Mouse (Mus musculus) kidney, postnatal 0 days (tissue): Measurements from ENCODE around the gene Cript. TPM values are rescaled to one million over a fixed set of nuclear protein-coding genes. Genes with fewer than 3 reads are reported as not detected.

Experiments used
- ATAC-seq: fragments of 200-750 bp; cut with Nextera tagmentation; replicated peaks from 2 replicates; pipeline ENCODE4 v1.8.0; 2017; ENCODE audit warnings: low read depth, moderate number of reproducible peaks, moderate TSS enrichment, moderate library complexity; ENCODE audit not compliant: low FRiP score
- DNase-seq: peaks from one replicate; pipeline ENCODE4 v3.0.0-alpha.2; 2016; ENCODE audit warnings: low spot score
- H3K27ac ChIP-seq: fragments of 300-500 bp; sonication (generic); 2 replicates; pipeline ENCODE4 v1.5.1; 2014; ENCODE audit warnings: mild to moderate bottlenecking
- H3K27me3 ChIP-seq: fragments of 300-500 bp; sonication (generic); 2 replicates; pipeline ENCODE4 v1.6.1; 2014; ENCODE audit warnings: low read length, mixed read lengths; ENCODE audit not compliant: insufficient read depth
- H3K36me3 ChIP-seq: fragments of 300-500 bp; sonication (generic); 2 replicates; pipeline ENCODE4 v1.6.1; 2014; ENCODE audit warnings: low read length, mixed read lengths; ENCODE audit not compliant: insufficient read depth
- H3K4me1 ChIP-seq: fragments of 300-500 bp; sonication (generic); replicated peaks from 2 replicates; pipeline ENCODE4 v1.6.1; 2014; ENCODE audit warnings: antibody characterized with exemption, low read length, mixed read lengths; ENCODE audit not compliant: insufficient read depth
- H3K4me2 ChIP-seq: fragments of 300-500 bp; sonication (generic); 2 replicates; pipeline ENCODE4 v1.6.1; 2014; ENCODE audit warnings: mild to moderate bottlenecking, low read length, moderate library complexity, mixed read lengths
- H3K4me3 ChIP-seq: fragments of 300-500 bp; sonication (generic); replicated peaks from 2 replicates; pipeline ENCODE4 v1.5.1; 2014; ENCODE audit warnings: low read depth, low read length
- H3K9ac ChIP-seq: fragments of 300-500 bp; sonication (generic); 2 replicates; pipeline ENCODE4 v1.6.1; 2014; ENCODE audit warnings: low read depth, low read length
- H3K9me3 ChIP-seq: fragments of 300-500 bp; sonication (generic); replicated peaks from 2 replicates; pipeline ENCODE4 v1.6.1; 2016; ENCODE audit warnings: low read length, inconsistent platforms, mixed read lengths
- CTCF ChIP-seq: IDR thresholded peaks from 2 replicates; pipeline ENCODE4 v1.5.1; 2016; ENCODE audit warnings: antibody characterized with exemption, low read depth, mild to moderate bottlenecking, moderate library complexity
- WGBS: fragments of 180-500 bp; shearing (Covaris S2); extraction: QIAGEN DNeasy Blood & Tissue Kit; methylation state at CpG from one replicate; pipeline ENCODE4 v1.1.7; 2014; 5-methylcytosine and 5-hydroxymethylcytosine counted together
- polyA plus RNA-seq: library from polyadenylated mRNA; unstranded; fragments of >200 nt; fragmentation: Nextera tagmentation; extraction: Ambion mirVana; gene quantifications from 2 replicates; pipeline ENCODE4 v1.2.1, GENCODE M21; 2015

Cript gene
- polyA plus RNA-seq, 1 experiment from 2014 or later: 177 TPM

DNA sequence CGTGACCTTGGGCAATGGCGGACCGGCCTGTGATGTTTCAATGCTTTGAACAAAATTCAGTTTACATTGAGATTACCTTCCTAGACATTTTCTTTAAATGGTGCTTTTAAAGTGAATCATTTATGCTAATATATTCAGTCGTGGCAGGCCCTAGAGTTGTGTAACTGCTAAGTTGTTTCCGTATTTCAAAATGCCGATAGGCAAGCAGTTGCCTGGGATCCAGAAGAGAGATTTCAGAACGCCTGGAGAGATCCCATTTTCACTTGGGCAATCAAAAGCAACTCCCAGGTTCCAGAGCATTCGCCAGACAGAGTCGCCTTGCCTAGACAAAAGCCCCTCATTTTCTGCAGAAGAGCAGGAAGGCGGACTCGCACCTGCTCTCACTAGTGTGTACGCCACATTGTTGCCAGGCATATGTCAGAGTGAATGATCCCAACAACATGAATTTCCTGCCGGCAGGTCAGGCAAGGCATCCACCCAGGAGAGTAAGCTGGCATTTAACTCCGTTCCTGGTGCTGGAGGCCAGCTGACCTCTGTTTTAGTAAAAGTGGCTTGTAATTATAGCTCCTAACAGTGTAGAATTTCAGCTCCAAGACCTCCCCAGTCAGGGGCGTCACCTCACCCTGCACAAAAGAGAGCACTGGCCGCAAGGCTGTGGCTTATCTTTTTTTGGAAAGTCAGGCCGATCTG, 38.8 kb upstream of the Cript start:
- no peaks in the 10 kb centered on the region for H3K27me3 ChIP-seq
- TF ChIP-seq CTCF: no peak
- H3K9ac ChIP-seq: 0 out of 2 replicates have a peak overlapping the region, but pooled peaks have one; percentile 14
- peak overlapping the region; percentile 14; the same call in 1 of the 2 replicates for H3K4me2 ChIP-seq
- H3K9me3 ChIP-seq: no peaks in the 10 kb centered on the region
- DNase-seq: peak; percentile 39
- H3K4me1 ChIP-seq: peaks cover 7% of the 10 kb centered on the region; the same call in 1 of the 2 replicates
- 45% methylated on average over 17 of the region's 17 CpGs for WGBS
- H3K27ac ChIP-seq: peak overlapping the region; percentile 38; the same call in 1 of the 2 replicates
- no peak overlapping the region for H3K4me3 ChIP-seq
- no peak for ATAC-seq
- no peaks in the 10 kb centered on the region for H3K36me3 ChIP-seq

DNA sequence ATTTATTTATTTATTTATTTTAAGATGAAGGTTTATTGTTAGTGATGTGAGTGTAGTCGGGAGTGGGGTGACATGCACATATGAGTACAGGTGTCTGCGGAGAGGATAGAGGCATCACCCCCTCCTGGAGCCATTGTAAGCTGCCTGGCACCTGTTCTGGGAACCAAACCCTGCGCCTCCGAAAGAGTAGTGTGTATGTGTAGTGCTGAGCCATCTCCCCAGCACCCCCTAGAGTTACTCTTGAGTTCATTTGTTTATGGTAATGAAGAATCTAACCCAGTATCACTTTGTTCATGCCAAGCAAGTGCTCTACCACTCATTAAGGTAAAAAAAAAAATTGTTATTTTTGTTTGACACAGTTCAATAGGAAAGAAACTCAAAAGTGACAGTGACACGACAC, 37.2 kb upstream of the Cript start:
- Histone ChIP-seq H3K4me3 (no peak overlapping the region), H3K27me3 (no peaks in the 10 kb centered on the region), H3K36me3 (no peaks in the 10 kb centered on the region), H3K27ac (no peak overlapping the region), H3K9me3 (no peaks in the 10 kb centered on the region), H3K4me2 (no peak overlapping the region), H3K9ac (no peak overlapping the region), H3K4me1 (peaks cover 7% of the 10 kb centered on the region; the same call in 1 of the 2 replicates)
- WGBS: 84% methylated on average over 5 of the region's 5 CpGs
- TF ChIP-seq CTCF: no peak
- DNase-seq (no peak), ATAC-seq (no peak)

DNA sequence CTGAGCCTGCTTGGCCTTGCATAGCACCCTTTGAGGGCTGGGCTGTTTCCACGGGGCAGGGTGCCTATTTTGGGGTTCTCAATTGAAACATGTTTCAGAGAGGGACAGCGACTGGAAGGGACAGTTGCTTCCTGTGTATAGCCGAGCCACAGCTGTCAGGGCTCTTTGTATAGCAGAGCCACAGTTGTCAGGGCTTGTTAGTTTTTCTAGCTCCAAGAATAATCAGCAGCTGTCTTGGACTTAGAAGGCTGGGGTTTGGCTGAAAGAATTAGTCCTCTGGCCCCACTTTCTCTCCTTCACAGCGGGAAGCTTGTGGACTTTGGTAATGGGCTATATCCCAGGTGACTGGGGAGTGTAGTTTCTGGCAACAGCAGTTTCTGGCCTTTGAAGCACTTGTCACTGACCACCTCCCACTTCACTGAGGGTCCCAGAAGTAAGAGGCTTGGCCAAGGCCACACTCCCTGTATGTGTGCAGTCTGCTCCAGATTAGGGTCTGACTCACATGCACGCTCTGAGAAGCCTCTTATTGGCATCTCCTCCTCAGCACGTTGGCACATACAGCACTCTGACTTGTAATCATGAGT, 36.7 kb upstream of the Cript start:
- Histone ChIP-seq H3K4me1 (peaks cover 7% of the 10 kb centered on the region; the same call in 1 of the 2 replicates), H3K27me3 (no peaks in the 10 kb centered on the region), H3K36me3 (no peaks in the 10 kb centered on the region), H3K27ac (no peak overlapping the region), H3K4me2 (no peak overlapping the region), H3K9me3 (no peaks in the 10 kb centered on the region), H3K4me3 (no peak overlapping the region), H3K9ac (no peak overlapping the region)
- 65% methylated on average over 6 of the region's 6 CpGs for WGBS
- DNase-seq (no peak), ATAC-seq (no peak)
- no peak for TF ChIP-seq CTCF

DNA sequence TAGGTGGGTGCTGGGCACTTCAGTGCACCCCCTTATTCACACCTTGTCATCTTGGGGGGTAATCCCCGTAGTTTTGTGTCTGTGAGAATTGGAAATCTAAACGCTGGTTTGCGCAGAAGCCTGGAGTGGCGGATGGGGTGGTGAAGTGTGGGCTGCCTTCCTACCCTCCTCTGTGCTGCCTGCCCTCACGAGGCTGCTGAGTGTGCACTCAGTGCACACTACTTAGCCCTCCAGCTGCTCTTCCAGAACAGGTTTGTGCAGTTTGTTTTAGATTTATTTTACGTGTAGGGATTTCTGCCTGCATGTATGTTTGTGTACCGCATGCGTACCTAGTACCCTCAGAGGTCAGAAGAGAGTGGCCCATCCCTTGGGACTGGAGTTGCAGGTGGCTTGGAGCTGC, 34.0 kb upstream of the Cript start:
- no peak for TF ChIP-seq CTCF
- Histone ChIP-seq H3K4me2 (no peak overlapping the region), H3K9ac (no peak overlapping the region), H3K4me3 (no peak overlapping the region), H3K27ac (no peak overlapping the region), H3K27me3 (no peaks in the 10 kb centered on the region), H3K9me3 (no peaks in the 10 kb centered on the region), H3K36me3 (0 out of 2 replicates have a peak, but pooled peaks cover 3% of the 10 kb centered on the region), H3K4me1 (peaks cover 7% of the 10 kb centered on the region; the same call in 1 of the 2 replicates)
- WGBS: 84% methylated on average over 8 of the region's 8 CpGs
- DNase-seq (no peak), ATAC-seq (no peak)

DNA sequence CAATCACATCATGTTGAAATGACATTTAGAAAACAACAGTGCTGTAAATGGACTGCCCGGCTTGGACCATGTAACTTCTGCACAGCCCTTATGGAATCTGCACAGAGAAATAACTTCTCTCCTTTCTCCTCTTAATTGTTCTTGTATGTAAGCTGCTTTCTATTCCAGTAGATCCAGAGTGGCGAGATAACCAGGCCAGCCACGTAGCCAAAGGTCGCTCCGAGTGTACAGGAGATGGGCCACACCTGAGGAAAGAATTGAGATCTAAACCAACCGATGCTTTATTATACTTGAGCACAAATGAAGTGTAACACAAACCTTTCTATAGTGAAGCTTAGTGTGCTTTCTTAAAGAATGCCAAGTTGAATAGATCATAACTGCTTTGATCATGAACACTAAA, 28.0 kb upstream of the Cript start:
- H3K9ac ChIP-seq: no peak overlapping the region

DNA sequence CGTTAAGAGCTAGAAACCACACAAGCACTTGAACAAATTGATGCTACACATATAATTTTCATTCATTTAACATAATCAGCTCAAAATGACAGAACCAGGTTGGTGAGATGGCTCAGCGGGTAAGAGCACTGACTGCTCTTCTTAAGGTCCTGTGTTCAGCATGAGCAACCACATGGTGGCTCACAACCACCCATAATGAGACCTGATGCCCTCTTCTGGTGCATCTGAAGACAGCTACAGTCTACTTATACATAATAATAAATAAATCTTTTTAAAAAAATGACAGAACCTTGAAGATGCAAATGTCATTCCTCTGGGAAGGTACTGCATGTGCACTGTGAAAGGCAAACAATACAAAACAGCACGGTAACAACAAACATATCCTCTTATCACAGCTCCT, 16.4 kb upstream of the Cript start:
- no peak for ATAC-seq
- H3K4me2 ChIP-seq: no peak overlapping the region
- 0 out of 2 replicates have a peak, but pooled peaks cover 4% of the 10 kb centered on the region for H3K9me3 ChIP-seq

More for the DNA sequence above, 28.0 kb upstream of the Cript start:
- Histone ChIP-seq H3K36me3 (peaks cover 25% of the 10 kb centered on the region), H3K27me3 (no peaks in the 10 kb centered on the region), H3K4me1 (no peaks in the 10 kb centered on the region), H3K9me3 (no peaks in the 10 kb centered on the region), H3K27ac (no peak overlapping the region), H3K4me2 (no peak overlapping the region), H3K4me3 (no peak overlapping the region)
- no peak for TF ChIP-seq CTCF
- 88% methylated on average over 6 of the region's 6 CpGs for WGBS
- no peak for DNase-seq
- no peak for ATAC-seq

More for the DNA sequence above, 16.4 kb upstream of the Cript start:
- no peak for DNase-seq
- Histone ChIP-seq H3K9ac (no peak overlapping the region), H3K4me1 (no peaks in the 10 kb centered on the region), H3K4me3 (no peak overlapping the region), H3K36me3 (no peaks in the 10 kb centered on the region), H3K27ac (no peak overlapping the region), H3K27me3 (no peaks in the 10 kb centered on the region)
- 96% methylated on average over 3 of the region's 3 CpGs for WGBS
- peak; percentile 21; the same call in 1 of the 2 replicates for TF ChIP-seq CTCF
